Mouse (Mus musculus) heart, postnatal 0 days (tissue): ENCODE results near the gene Cpm. TPM values are rescaled to one million over a fixed set of nuclear protein-coding genes. Genes with fewer than 3 reads are reported as not detected.
A peak's percentile ranks its signal among the peaks of the same experiment; 100 is the strongest.

Source experiments
- ATAC-seq: fragments of 200-750 bp; cut with Nextera tagmentation; 2 replicates; pipeline ENCODE4 v1.8.0; 2017; ENCODE audit warnings: low read depth, moderate number of reproducible peaks, moderate library complexity; ENCODE audit not compliant: insufficient read depth
- DNase-seq: peaks from one replicate; pipeline ENCODE4 v3.0.0-alpha.2; 2016; ENCODE audit warnings: low spot score
- H3K27ac ChIP-seq: fragments of 300-500 bp; sonication (generic); 2 replicates; pipeline ENCODE4 v1.5.1; 2014; ENCODE audit warnings: low read depth, mild to moderate bottlenecking
- H3K27me3 ChIP-seq: fragments of 300-500 bp; sonication (generic); 2 replicates; pipeline ENCODE4 v1.6.1; 2014; ENCODE audit warnings: low read length, mixed read lengths; ENCODE audit not compliant: control insufficient read depth, insufficient read depth
- H3K36me3 ChIP-seq: fragments of 300-500 bp; sonication (generic); replicated peaks from 2 replicates; pipeline ENCODE4 v1.6.1; 2014; ENCODE audit warnings: low read length, mixed read lengths; ENCODE audit not compliant: control insufficient read depth, insufficient read depth
- H3K4me1 ChIP-seq: fragments of 300-500 bp; sonication (generic); 2 replicates; pipeline ENCODE4 v1.6.1; 2014; ENCODE audit warnings: antibody characterized with exemption; ENCODE audit not compliant: control insufficient read depth, insufficient read depth
- H3K4me2 ChIP-seq: fragments of 300-500 bp; sonication (generic); 2 replicates; pipeline ENCODE4 v1.6.1; 2014; ENCODE audit warnings: low read depth, mild to moderate bottlenecking, low read length, moderate library complexity
- H3K4me3 ChIP-seq: fragments of 300-500 bp; sonication (generic); 2 replicates; pipeline ENCODE4 v1.5.1; 2014; ENCODE audit warnings: low read depth, low read length
- H3K9ac ChIP-seq: fragments of 300-500 bp; sonication (generic); replicated peaks from 2 replicates; pipeline ENCODE4 v1.6.1; 2014; ENCODE audit warnings: low read depth, low read length, mixed read lengths
- H3K9me3 ChIP-seq: fragments of 300-500 bp; sonication (generic); replicated peaks from 2 replicates; pipeline ENCODE4 v1.6.1; 2016; ENCODE audit warnings: low read length; ENCODE audit not compliant: control insufficient read depth
- CTCF ChIP-seq: IDR thresholded peaks from 2 replicates; pipeline ENCODE4 v1.5.1; 2016; ENCODE audit warnings: antibody characterized with exemption, control low read depth, low read depth
- EP300 ChIP-seq: IDR thresholded peaks from 2 replicates; pipeline ENCODE4 v1.6.1; 2016; ENCODE audit warnings: antibody characterized with exemption, low read depth
- WGBS: fragments of 180-500 bp; shearing (Covaris S2); extraction: QIAGEN DNeasy Blood & Tissue Kit; methylation state at CpG from one replicate; pipeline ENCODE4 v1.1.7; 2014; 5-methylcytosine and 5-hydroxymethylcytosine counted together
- polyA plus RNA-seq: library from polyadenylated mRNA; unstranded; fragments of >200 nt; fragmentation: Nextera tagmentation; extraction: Ambion mirVana; gene quantifications from 2 replicates; pipeline ENCODE4 v1.2.1, GENCODE M21; 2015
- total RNA-seq: library from RNA; depleted of rRNA; stranded (reverse); fragments of >200 nt; gene quantifications from 2 replicates; pipeline ENCODE4 v1.2.3, GENCODE M21; 2014; ENCODE audit warnings: low replicate concordance

Gene Cpm
- total and polyA plus RNA-seq, 2 experiments from 2014 or later = 0.53 to 2.0 TPM

DNA sequence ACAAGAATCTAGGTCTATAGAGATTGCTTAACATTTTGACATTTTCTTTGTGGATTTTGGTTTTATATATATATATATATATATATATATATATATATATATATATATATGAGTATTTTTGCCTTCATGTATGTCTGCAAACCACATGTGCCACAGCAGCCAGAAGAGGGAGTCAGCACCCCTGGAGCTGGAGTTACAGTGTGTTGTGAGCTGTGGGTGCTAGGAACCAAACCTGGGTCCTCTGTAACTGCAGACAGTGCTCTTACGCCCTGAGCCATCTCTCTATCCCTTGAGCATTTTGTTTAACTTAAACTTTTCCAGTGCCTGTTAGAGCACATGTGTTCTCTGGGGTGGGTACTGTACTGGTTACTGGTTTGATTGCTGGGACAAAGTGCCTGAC, 44.6 kb downstream of the Cpm start:
- Histone ChIP-seq H3K27me3 (no peaks in the 10 kb centered on the region), H3K9me3 (no peaks in the 10 kb centered on the region), H3K36me3 (no peaks in the 10 kb centered on the region), H3K4me3 (no peak overlapping the region), H3K9ac (no peak overlapping the region), H3K4me1 (no peaks in the 10 kb centered on the region; the same call in 1 of the 2 replicates), H3K4me2 (no peak overlapping the region), H3K27ac (no peak overlapping the region)
- DNase-seq (no peak), ATAC-seq (no peak)
- 94% methylated on average over 1 of the region's 1 CpGs for WGBS
- no peak for TF ChIP-seq CTCF
- no peak for TF ChIP-seq EP300

DNA sequence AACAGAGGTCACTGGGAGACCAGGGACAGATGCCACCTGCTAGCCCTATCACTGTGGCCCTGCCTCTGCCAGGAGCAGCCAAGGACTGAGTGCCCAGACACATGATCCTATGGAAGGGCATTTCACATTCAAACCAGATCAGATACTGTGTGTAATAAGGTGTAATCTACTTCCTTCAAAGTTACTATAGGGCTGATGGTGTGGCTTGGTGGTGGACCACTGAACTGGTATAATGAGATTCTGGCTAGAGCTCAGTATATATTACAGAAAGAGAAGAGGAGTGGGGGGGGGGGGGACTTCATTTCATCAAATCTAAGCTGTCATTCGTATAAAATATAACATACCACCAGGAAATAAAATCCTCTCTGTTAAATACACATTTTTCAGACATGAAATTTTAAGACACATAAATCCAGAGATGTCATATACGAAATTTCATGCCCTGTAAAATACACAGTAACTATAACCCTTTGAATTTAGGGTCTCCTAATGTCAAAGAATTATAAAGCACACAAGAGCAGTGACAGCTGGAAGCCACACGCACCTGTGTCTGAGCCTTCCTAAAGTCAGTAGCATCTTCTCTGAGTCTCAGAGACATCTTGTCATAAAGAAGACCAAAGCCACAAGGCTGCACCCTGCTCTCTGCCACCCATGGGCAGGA, 45.2 kb downstream of the Cpm start:
- no peaks in the 10 kb centered on the region for H3K9me3 ChIP-seq
- WGBS = 82% methylated on average over 3 of the region's 3 CpGs
- no peak overlapping the region for H3K4me3 ChIP-seq
- DNase-seq (no peak), ATAC-seq (no peak)
- no peak overlapping the region for H3K27ac ChIP-seq
- H3K27me3 ChIP-seq = no peaks in the 10 kb centered on the region
- H3K36me3 ChIP-seq = no peaks in the 10 kb centered on the region
- no peak for TF ChIP-seq EP300
- no peak for TF ChIP-seq CTCF
- H3K4me1 ChIP-seq = no peaks in the 10 kb centered on the region; the same call in 1 of the 2 replicates
- H3K9ac ChIP-seq = no peak overlapping the region
- H3K4me2 ChIP-seq = no peak overlapping the region

DNA sequence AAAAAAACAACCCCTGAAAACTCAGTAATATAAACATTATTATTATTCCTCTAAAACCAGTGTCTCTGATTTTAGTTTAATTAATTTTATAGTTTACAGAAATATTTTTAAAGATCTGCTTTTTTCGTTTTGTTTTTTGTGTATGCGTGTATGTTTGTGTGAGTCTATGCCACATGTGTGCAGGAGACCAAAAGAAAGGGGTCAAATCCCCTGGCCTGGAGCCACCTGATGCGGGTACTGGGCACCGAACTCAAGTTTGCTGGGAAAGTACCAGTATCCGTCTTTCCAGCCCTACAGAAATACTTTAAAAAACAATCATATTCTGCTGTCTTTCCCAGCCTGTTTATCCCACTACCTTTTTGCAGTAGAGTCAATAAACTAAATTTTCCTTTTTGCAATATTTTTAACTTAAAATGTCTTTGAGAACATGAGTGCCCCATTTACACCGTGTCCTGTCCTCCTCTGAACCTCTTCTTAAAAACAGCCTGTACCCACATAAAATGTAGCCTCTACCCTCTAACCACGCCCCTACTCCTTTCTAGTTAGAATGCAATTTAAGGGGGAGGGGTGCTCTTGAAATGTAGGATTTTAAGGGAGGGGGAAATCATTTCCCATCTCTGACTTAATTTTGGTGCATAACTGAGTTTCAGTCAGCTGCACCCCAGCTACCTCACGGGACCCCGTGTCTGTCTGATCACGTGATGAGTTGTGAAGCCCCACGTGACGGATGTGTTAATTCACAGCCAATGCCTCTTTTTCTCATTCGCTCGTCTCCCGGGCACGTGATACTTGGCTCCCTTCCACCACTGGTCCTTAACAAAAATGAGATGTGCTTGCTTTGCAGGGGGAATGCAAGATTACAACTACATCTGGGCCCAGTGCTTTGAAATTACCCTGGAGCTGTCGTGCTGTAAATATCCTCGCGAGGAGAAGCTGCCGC, 46.1 kb downstream of the Cpm start:
- ATAC-seq (no peak), DNase-seq (peak; percentile 35)
- H3K4me1 ChIP-seq = no peaks in the 10 kb centered on the region; the same call in 1 of the 2 replicates
- no peak overlapping the region for H3K9ac ChIP-seq
- H3K27me3 ChIP-seq = no peaks in the 10 kb centered on the region
- TF ChIP-seq EP300 (no peak), CTCF (no peak)
- H3K36me3 ChIP-seq = no peaks in the 10 kb centered on the region
- H3K27ac ChIP-seq = no peak overlapping the region
- H3K9me3 ChIP-seq = no peaks in the 10 kb centered on the region
- H3K4me2 ChIP-seq = peak overlapping the region; percentile 63
- peak overlapping the region; percentile 27; the same call in 1 of the 2 replicates for H3K4me3 ChIP-seq
- WGBS = 34% methylated on average over 20 of the region's 20 CpGs

- 22% methylated on average over 19 of the region's 19 CpGs for WGBS
- Histone ChIP-seq H3K9ac (no peak overlapping the region), H3K9me3 (no peaks in the 10 kb centered on the region), H3K4me2 (peak overlapping the region; percentile 63), H3K4me1 (no peaks in the 10 kb centered on the region; the same call in 1 of the 2 replicates), H3K27me3 (no peaks in the 10 kb centered on the region), H3K27ac (no peak overlapping the region), H3K36me3 (no peaks in the 10 kb centered on the region), H3K4me3 (peak overlapping the region; percentile 27)
- DNase-seq = no peak
- TF ChIP-seq EP300 (no peak), CTCF (no peak)
- no peak for ATAC-seq
These were observed 46.8 kb downstream of the Cpm start for GRCm38 (mm10) chr10:117676036-117676643.

DNA sequence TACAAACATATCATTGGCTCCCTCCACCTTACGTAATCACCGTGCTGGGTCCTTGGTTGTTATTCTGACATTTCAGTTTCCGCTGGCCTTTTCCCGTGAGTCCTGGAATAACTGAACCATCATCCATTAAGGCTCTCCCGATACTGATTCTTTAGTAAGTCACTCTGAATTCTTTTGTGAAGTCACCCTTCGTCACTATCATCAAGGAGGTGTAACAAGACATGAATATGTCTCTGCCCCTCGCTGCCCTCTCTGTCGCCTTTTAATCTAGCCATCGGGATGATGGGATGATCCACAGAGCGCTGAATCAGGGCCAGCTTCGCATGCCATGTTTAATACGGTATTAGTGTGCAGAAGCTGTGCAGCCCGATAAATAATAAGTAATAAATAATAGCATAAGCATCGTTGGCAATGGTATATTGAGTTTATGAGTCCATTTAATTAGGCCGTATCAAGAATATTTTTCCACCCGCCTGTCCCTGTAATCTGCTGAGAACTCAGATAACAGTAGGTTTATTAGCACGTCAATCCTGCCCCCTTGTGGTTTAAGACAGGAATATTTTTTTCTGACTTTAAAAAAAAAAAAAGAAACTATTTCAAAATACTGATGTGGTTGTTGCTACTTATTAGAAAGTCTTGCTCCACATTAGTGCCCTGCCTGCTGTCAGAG, 47.5 kb downstream of the Cpm start:
- 21% methylated on average over 17 of the region's 17 CpGs for WGBS
- DNase-seq = peak; percentile 43
- no peak overlapping the region for H3K27ac ChIP-seq

More for the DNA sequence above, 47.5 kb downstream of the Cpm start:
- no peak for ATAC-seq
- Histone ChIP-seq H3K4me3 (peak overlapping the region; percentile 27), H3K36me3 (no peaks in the 10 kb centered on the region), H3K9me3 (no peaks in the 10 kb centered on the region), H3K4me1 (no peaks in the 10 kb centered on the region; the same call in 1 of the 2 replicates), H3K9ac (no peak overlapping the region), H3K27me3 (no peaks in the 10 kb centered on the region), H3K4me2 (peak overlapping the region; percentile 63)
- TF ChIP-seq CTCF (peak; percentile 57), EP300 (no peak)
